Mouse (Mus musculus) heart, adult 11 months (tissue): ENCODE results near the gene Anxa5.

Source experiments
- DNase-seq: peaks from one replicate; pipeline ENCODE4 v3.0.0; 2022

Anxa5 gene

GRCm38 (mm10) chr3:36446506-36446905, 29.2 kb downstream of the Anxa5 start:
- DNase-seq, result peak; percentile 89

- peak; percentile 52 for DNase-seq
Observed at GRCm38 (mm10) chr3:36446041-36446440, 29.7 kb downstream of the Anxa5 start.

GRCm38 (mm10) chr3:36442426-36442825, 33.3 kb downstream of the Anxa5 start:
- DNase-seq, result peak; percentile 68

- peak; percentile 90 for DNase-seq
Observed at GRCm38 (mm10) chr3:36440280-36440679, 35.4 kb downstream of the Anxa5 start.

GRCm38 (mm10) chr3:36430360-36430759, 45.3 kb downstream of the Anxa5 start:
- no peak for DNase-seq

GRCm38 (mm10) chr3:36427386-36427785, 48.3 kb downstream of the Anxa5 start:
- peak; percentile 64 for DNase-seq

- DNase-seq, result peak; percentile 57
Observed at GRCm38 (mm10) chr3:36409456-36409855, 66.2 kb downstream of the Anxa5 start.

- peak; percentile 73 for DNase-seq
Observed at GRCm38 (mm10) chr3:36406967-36407366, 68.7 kb downstream of the Anxa5 start.

- peak; percentile 97 for DNase-seq
Observed at GRCm38 (mm10) chr3:36406340-36406739, 69.4 kb downstream of the Anxa5 start.

- DNase-seq, result no peak
Observed at GRCm38 (mm10) chr3:36401900-36402299, 73.8 kb downstream of the Anxa5 start.

GRCm38 (mm10) chr3:36400657-36401056, 75.0 kb downstream of the Anxa5 start:
- DNase-seq, result peak; percentile 88
